Mouse (Mus musculus) midbrain, postnatal 0 days (tissue): Measurements from ENCODE around the gene Spp2. TPM values are rescaled to one million over a fixed set of nuclear protein-coding genes. Genes with fewer than 3 reads are reported as not detected.

Experiments used
- ATAC-seq: fragments of 200-750 bp; cut with Nextera tagmentation; 2 replicates; pipeline ENCODE4 v1.8.0; 2017; ENCODE audit warnings: moderate number of reproducible peaks, mild to moderate bottlenecking, moderate TSS enrichment, moderate library complexity; ENCODE audit not compliant: low FRiP score
- DNase-seq: peaks from one replicate; pipeline ENCODE4 v3.0.0-alpha.2; 2015; ENCODE audit warnings: low spot score
- H3K27ac ChIP-seq: fragments of 300-500 bp; sonication (generic); 2 replicates; pipeline ENCODE4 v1.5.1; 2014; ENCODE audit warnings: low read depth, mild to moderate bottlenecking, low read length, mixed read lengths
- H3K27me3 ChIP-seq: fragments of 300-500 bp; sonication (generic); 2 replicates; pipeline ENCODE4 v1.6.1; 2014; ENCODE audit warnings: low read length, control low read depth, mixed read lengths; ENCODE audit not compliant: insufficient read depth
- H3K36me3 ChIP-seq: fragments of 300-500 bp; sonication (generic); 2 replicates; pipeline ENCODE4 v1.6.1; 2014; ENCODE audit warnings: low read length, control low read depth, mixed read lengths; ENCODE audit not compliant: insufficient read depth
- H3K4me1 ChIP-seq: fragments of 300-500 bp; sonication (generic); 2 replicates; pipeline ENCODE4 v1.6.1; 2014; ENCODE audit warnings: mild to moderate bottlenecking, control low read depth, antibody characterized with exemption, low read length, mixed read lengths; ENCODE audit not compliant: insufficient read depth
- H3K4me2 ChIP-seq: fragments of 300-500 bp; sonication (generic); 2 replicates; pipeline ENCODE4 v1.6.1; 2014; ENCODE audit warnings: low read depth, mild to moderate bottlenecking, low read length, mixed read lengths; ENCODE audit not compliant: poor library complexity, severe bottlenecking
- H3K4me3 ChIP-seq: fragments of 300-500 bp; sonication (generic); 2 replicates; pipeline ENCODE4 v1.5.1; 2014; ENCODE audit warnings: low read depth, mild to moderate bottlenecking, low read length, moderate library complexity
- H3K9ac ChIP-seq: fragments of 300-500 bp; sonication (generic); replicated peaks from 2 replicates; pipeline ENCODE4 v1.6.1; 2014; ENCODE audit warnings: mild to moderate bottlenecking, low read length, moderate library complexity, mixed read lengths; ENCODE audit not compliant: poor library complexity, severe bottlenecking
- H3K9me3 ChIP-seq: fragments of 300-500 bp; sonication (generic); 2 replicates; pipeline ENCODE4 v1.6.1; 2016; ENCODE audit warnings: low read length, control low read depth
- CTCF ChIP-seq: IDR thresholded peaks from 2 replicates; pipeline ENCODE4 v1.5.1; 2016; ENCODE audit warnings: antibody characterized with exemption, mild to moderate bottlenecking
- WGBS: fragments of 180-500 bp; shearing (Covaris S2); extraction: QIAGEN DNeasy Blood & Tissue Kit; methylation state at CpG from one replicate; pipeline ENCODE4 v1.1.7; 2014; 5-methylcytosine and 5-hydroxymethylcytosine counted together
- polyA plus RNA-seq: library from polyadenylated mRNA; unstranded; fragments of >200 nt; fragmentation: Nextera tagmentation; extraction: Ambion mirVana; gene quantifications from 2 replicates; pipeline ENCODE4 v1.2.1, GENCODE M21; 2015
- total RNA-seq: library from RNA; depleted of rRNA; stranded (reverse); fragments of >200 nt; gene quantifications from 2 replicates; pipeline ENCODE4 v1.2.3, GENCODE M21; 2014

Spp2 gene
- total and polyA plus RNA-seq, 2 experiments from 2014 or later: 2.4 to 2.8 TPM

GRCm38 (mm10) chr1:88418943-88419342, 12.2 kb downstream of the Spp2 start:
- no peaks in the 10 kb centered on the region for H3K4me1 ChIP-seq
- no peaks in the 10 kb centered on the region for H3K9me3 ChIP-seq
- ATAC-seq (no peak), DNase-seq (no peak)
- no peak overlapping the region for H3K9ac ChIP-seq
- H3K4me2 ChIP-seq: no peak overlapping the region
- H3K27me3 ChIP-seq: no peaks in the 10 kb centered on the region
- no peak overlapping the region for H3K4me3 ChIP-seq
- WGBS: 84% methylated on average over 2 of the region's 2 CpGs
- H3K27ac ChIP-seq: no peak overlapping the region
- TF ChIP-seq CTCF: no peak
- no peaks in the 10 kb centered on the region for H3K36me3 ChIP-seq

- no peak overlapping the region for H3K9ac ChIP-seq
- H3K27me3 ChIP-seq: no peaks in the 10 kb centered on the region
- H3K4me2 ChIP-seq: no peak overlapping the region
- 84% methylated on average over 10 of the region's 10 CpGs for WGBS
- ATAC-seq (no peak), DNase-seq (no peak)
- no peaks in the 10 kb centered on the region for H3K36me3 ChIP-seq
- no peak overlapping the region for H3K4me3 ChIP-seq
- no peak overlapping the region for H3K27ac ChIP-seq
- no peak for TF ChIP-seq CTCF
- H3K4me1 ChIP-seq: peaks cover 4% of the 10 kb centered on the region; the same call in 1 of the 2 replicates
- no peaks in the 10 kb centered on the region for H3K9me3 ChIP-seq
These were observed 15.3 kb downstream of the Spp2 start for GRCm38 (mm10) chr1:88422045-88422444.

GRCm38 (mm10) chr1:88422846-88423395, 16.2 kb downstream of the Spp2 start:
- no peak overlapping the region for H3K4me2 ChIP-seq
- no peaks in the 10 kb centered on the region for H3K27me3 ChIP-seq
- no peaks in the 10 kb centered on the region for H3K9me3 ChIP-seq
- H3K9ac ChIP-seq: no peak overlapping the region
- H3K27ac ChIP-seq: no peak overlapping the region
- no peaks in the 10 kb centered on the region for H3K36me3 ChIP-seq
- 72% methylated on average over 7 of the region's 7 CpGs for WGBS
- no peak for DNase-seq
- ATAC-seq: no peak
- TF ChIP-seq CTCF: no peak
- no peak overlapping the region for H3K4me3 ChIP-seq
- peaks cover 4% of the 10 kb centered on the region; the same call in 1 of the 2 replicates for H3K4me1 ChIP-seq

GRCm38 (mm10) chr1:88424602-88425252, 18.0 kb downstream of the Spp2 start:
- H3K27ac ChIP-seq: no peak overlapping the region
- H3K4me1 ChIP-seq: peaks cover 5% of the 10 kb centered on the region; the same call in 1 of the 2 replicates
- H3K9me3 ChIP-seq: no peaks in the 10 kb centered on the region
- no peak overlapping the region for H3K9ac ChIP-seq
- ATAC-seq (peak; percentile 36; the same call in 1 of the 2 replicates), DNase-seq (peak; percentile 86)
- no peak overlapping the region for H3K4me3 ChIP-seq
- no peak overlapping the region for H3K4me2 ChIP-seq
- H3K36me3 ChIP-seq: no peaks in the 10 kb centered on the region
- H3K27me3 ChIP-seq: no peaks in the 10 kb centered on the region
- peak; percentile 97 for TF ChIP-seq CTCF
- 18% methylated on average over 8 of the region's 8 CpGs for WGBS

- WGBS: 84% methylated on average over 11 of the region's 11 CpGs
- no peak for TF ChIP-seq CTCF
- Histone ChIP-seq H3K4me1 (peaks cover 7% of the 10 kb centered on the region; the same call in 1 of the 2 replicates), H3K27ac (no peak overlapping the region), H3K27me3 (no peaks in the 10 kb centered on the region), H3K4me3 (no peak overlapping the region), H3K4me2 (no peak overlapping the region), H3K36me3 (no peaks in the 10 kb centered on the region), H3K9ac (0 out of 2 replicates have a peak overlapping the region, but pooled peaks have one; percentile 10), H3K9me3 (no peaks in the 10 kb centered on the region)
- ATAC-seq (no peak), DNase-seq (no peak)
These were observed 21.4 kb downstream of the Spp2 start for GRCm38 (mm10) chr1:88427987-88428741.

- no peaks in the 10 kb centered on the region for H3K9me3 ChIP-seq
- ATAC-seq (peak; percentile 68; the same call in 1 of the 2 replicates), DNase-seq (peak; percentile 43)
- H3K27me3 ChIP-seq: no peaks in the 10 kb centered on the region
- no peak for TF ChIP-seq CTCF
- H3K9ac ChIP-seq: no peak overlapping the region
- no peak overlapping the region for H3K4me2 ChIP-seq
- peak overlapping the region; percentile 51; the same call in 1 of the 2 replicates for H3K27ac ChIP-seq
- H3K36me3 ChIP-seq: no peaks in the 10 kb centered on the region
- peaks cover 7% of the 10 kb centered on the region; the same call in 1 of the 2 replicates for H3K4me1 ChIP-seq
- WGBS: 40% methylated on average over 1 of the region's 1 CpGs
- H3K4me3 ChIP-seq: no peak overlapping the region
These were observed 22.7 kb downstream of the Spp2 start for GRCm38 (mm10) chr1:88429413-88429812.
